Mouse (Mus musculus): ENCODE results near the gene Dgkh. TPM values are rescaled to one million over a fixed set of nuclear protein-coding genes. Genes with fewer than 3 reads are reported as not detected.

Dgkh gene
- total RNA-seq, 1 experiment = 8.2 TPM

GRCm38 (mm10) chr14:78510713-78511112, 221.9 kb downstream of the Dgkh start:
- Histone ChIP-seq H3K9me3 (ENCODE audit: control insufficient read depth, insufficient read depth, low read depth, low read length) (no peaks in the 10 kb centered on the region), H3K36me3 (ENCODE audit: control insufficient read depth, insufficient read depth, low read length, poor library complexity, severe bottlenecking) (peaks cover 8% of the 10 kb centered on the region), H3K4me1 (ENCODE audit: control insufficient read depth in 2 of 2, insufficient read depth in 2 of 2, low read length in 2 of 2, poor library complexity in 1 of 2) (no peaks in the 10 kb centered on the region), H3K9ac (ENCODE audit: insufficient read depth, low read depth, low read length, poor library complexity, severe bottlenecking) (no peak overlapping the region), H3K27ac (ENCODE audit: insufficient read depth, low read depth, low read length, poor library complexity, severe bottlenecking) (no peak overlapping the region), H3K4me3 (ENCODE audit: insufficient read depth in 1 of 2, low read depth in 1 of 2, low read length in 2 of 2, poor library complexity in 1 of 2, severe bottlenecking in 1 of 2) (no peak overlapping the region)
- DNase-seq (ENCODE audit: low read depth, low spot score) = no peak
- in situ Hi-C loops (cut with MboI; ENCODE audit: low sequenced_read_pairs in 2 of 2, unreplicated experiment in 2 of 2) = no loop called here
- TF ChIP-seq ZNF384 (IDR thresholded peaks at IDR 0.05; ENCODE audit: low read depth, low read length) = no peak
- TF ChIP-seq MAFK (IDR thresholded peaks at IDR 0.05; ENCODE audit: insufficient read depth, low read depth, low read length) = no peak

DNA sequence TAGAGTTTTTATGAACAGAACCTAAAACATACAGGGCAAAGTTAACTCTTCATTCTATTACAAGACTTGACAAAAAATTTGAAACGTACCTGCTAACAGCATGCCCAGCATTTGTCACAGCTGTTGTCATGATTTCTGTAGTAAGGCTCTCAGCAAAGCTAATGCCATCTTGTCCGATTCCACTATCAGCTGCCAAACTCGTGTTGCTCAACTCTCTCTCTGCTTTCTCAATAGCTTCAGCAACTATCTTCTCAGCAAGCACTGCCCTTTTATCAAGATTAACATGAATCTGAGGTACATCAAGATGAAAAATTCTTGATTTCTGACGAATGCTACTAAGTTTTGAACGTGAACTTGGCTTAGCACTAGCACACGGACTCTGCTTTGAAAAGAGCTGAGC, 222.8 kb downstream of the Dgkh start:
- Histone ChIP-seq H3K27ac (ENCODE audit: insufficient read depth, low read depth, low read length, poor library complexity, severe bottlenecking) (no peak overlapping the region), H3K9ac (ENCODE audit: insufficient read depth, low read depth, low read length, poor library complexity, severe bottlenecking) (no peak overlapping the region), H3K4me3 (ENCODE audit: insufficient read depth in 1 of 2, low read depth in 1 of 2, low read length in 2 of 2, poor library complexity in 1 of 2, severe bottlenecking in 1 of 2) (no peak overlapping the region), H3K9me3 (ENCODE audit: control insufficient read depth, insufficient read depth, low read depth, low read length) (no peaks in the 10 kb centered on the region), H3K36me3 (ENCODE audit: control insufficient read depth, insufficient read depth, low read length, poor library complexity, severe bottlenecking) (peaks cover 8% of the 10 kb centered on the region), H3K4me1 (ENCODE audit: control insufficient read depth in 2 of 2, insufficient read depth in 2 of 2, low read length in 2 of 2, poor library complexity in 1 of 2) (no peaks in the 10 kb centered on the region)
- no peak for TF ChIP-seq ZNF384 (IDR thresholded peaks at IDR 0.05; ENCODE audit: low read depth, low read length)
- no peak for TF ChIP-seq CHD2 (IDR thresholded peaks at IDR 0.05; ENCODE audit: low read depth, low read length)
- no peak for TF ChIP-seq MAFK (IDR thresholded peaks at IDR 0.05; ENCODE audit: insufficient read depth, low read depth, low read length)
- TF ChIP-seq HCFC1 (IDR thresholded peaks at IDR 0.05; ENCODE audit: borderline replicate concordance, insufficient read depth, low read length) = no peak
- no peak for TF ChIP-seq ZC3H11A (IDR thresholded peaks at IDR 0.05; ENCODE audit: borderline replicate concordance, low read depth, low read length)
- in situ Hi-C loops (cut with MboI; ENCODE audit: low sequenced_read_pairs in 2 of 2, unreplicated experiment in 2 of 2) = no loop called here
- no peak for DNase-seq (ENCODE audit: low read depth, low spot score)

Other genes with a start within 250 kb of the Dgkh start
- 25.3 and 46.4 TPM in 2 replicates for gene Akap11, start 196.0 kb downstream of the Dgkh start, total RNA-seq (2012; rRNA removed)
- 9.8 and 24.7 TPM in 2 replicates for gene Vwa8, start 116.3 kb upstream of the Dgkh start, total RNA-seq (2012; rRNA removed)

All from ES-E14 (cell line).